Mouse (Mus musculus) heart, postnatal 0 days (tissue): ENCODE measurements at regions not wholly inside any gene's neighbourhood (a gene's known extent, or its start where the extent isn't known, plus 50 kb on each side); places are given as distances from the start of the nearest gene placed in this dataset.

Source experiments
- ATAC-seq: fragments of 200-750 bp; cut with Nextera tagmentation; 2 replicates; pipeline ENCODE4 v1.8.0; 2017; ENCODE audit warnings: low read depth, moderate number of reproducible peaks, moderate library complexity; ENCODE audit not compliant: insufficient read depth
- DNase-seq: peaks from one replicate; pipeline ENCODE4 v3.0.0-alpha.2; 2016; ENCODE audit warnings: low spot score
- H3K27ac ChIP-seq: fragments of 300-500 bp; sonication (generic); 2 replicates; pipeline ENCODE4 v1.5.1; 2014; ENCODE audit warnings: low read depth, mild to moderate bottlenecking
- H3K27me3 ChIP-seq: fragments of 300-500 bp; sonication (generic); 2 replicates; pipeline ENCODE4 v1.6.1; 2014; ENCODE audit warnings: low read length, mixed read lengths; ENCODE audit not compliant: control insufficient read depth, insufficient read depth
- H3K36me3 ChIP-seq: fragments of 300-500 bp; sonication (generic); replicated peaks from 2 replicates; pipeline ENCODE4 v1.6.1; 2014; ENCODE audit warnings: low read length, mixed read lengths; ENCODE audit not compliant: control insufficient read depth, insufficient read depth
- H3K4me1 ChIP-seq: fragments of 300-500 bp; sonication (generic); 2 replicates; pipeline ENCODE4 v1.6.1; 2014; ENCODE audit warnings: antibody characterized with exemption; ENCODE audit not compliant: control insufficient read depth, insufficient read depth
- H3K4me2 ChIP-seq: fragments of 300-500 bp; sonication (generic); 2 replicates; pipeline ENCODE4 v1.6.1; 2014; ENCODE audit warnings: low read depth, mild to moderate bottlenecking, low read length, moderate library complexity
- H3K4me3 ChIP-seq: fragments of 300-500 bp; sonication (generic); 2 replicates; pipeline ENCODE4 v1.5.1; 2014; ENCODE audit warnings: low read depth, low read length
- H3K9ac ChIP-seq: fragments of 300-500 bp; sonication (generic); replicated peaks from 2 replicates; pipeline ENCODE4 v1.6.1; 2014; ENCODE audit warnings: low read depth, low read length, mixed read lengths
- H3K9me3 ChIP-seq: fragments of 300-500 bp; sonication (generic); replicated peaks from 2 replicates; pipeline ENCODE4 v1.6.1; 2016; ENCODE audit warnings: low read length; ENCODE audit not compliant: control insufficient read depth
- CTCF ChIP-seq: IDR thresholded peaks from 2 replicates; pipeline ENCODE4 v1.5.1; 2016; ENCODE audit warnings: antibody characterized with exemption, control low read depth, low read depth
- EP300 ChIP-seq: IDR thresholded peaks from 2 replicates; pipeline ENCODE4 v1.6.1; 2016; ENCODE audit warnings: antibody characterized with exemption, low read depth
- WGBS: fragments of 180-500 bp; shearing (Covaris S2); extraction: QIAGEN DNeasy Blood & Tissue Kit; methylation state at CpG from one replicate; pipeline ENCODE4 v1.1.7; 2014; 5-methylcytosine and 5-hydroxymethylcytosine counted together

DNA sequence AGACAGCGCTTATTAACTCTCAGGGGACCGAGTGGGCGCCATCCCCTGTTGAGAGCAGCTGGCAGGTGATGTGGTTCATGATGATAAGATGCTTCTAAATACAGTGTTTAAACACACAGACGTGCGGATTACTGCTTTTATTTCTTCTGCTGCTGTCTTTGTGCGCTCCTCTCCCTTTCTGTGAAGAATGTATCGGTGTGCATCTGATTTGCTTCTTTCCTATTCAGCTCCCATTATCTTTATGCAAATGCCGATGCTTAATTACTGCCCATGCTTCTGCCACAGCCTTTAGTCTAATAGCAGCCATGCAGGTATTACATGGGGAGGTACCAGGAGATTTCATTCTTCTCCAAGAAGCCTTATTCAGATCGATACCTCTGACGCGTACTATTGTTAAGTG is 240.6 kb upstream of the Smlr1 start:
- H3K27ac ChIP-seq: no peak overlapping the region
- no peak overlapping the region for H3K4me3 ChIP-seq
- H3K9ac ChIP-seq: no peak overlapping the region
- no peaks in the 10 kb centered on the region for H3K36me3 ChIP-seq
- H3K9me3 ChIP-seq: no peaks in the 10 kb centered on the region
- DNase-seq (no peak), ATAC-seq (no peak)
- TF ChIP-seq CTCF: no peak
- TF ChIP-seq EP300: no peak
- no peak overlapping the region for H3K4me2 ChIP-seq
- no peaks in the 10 kb centered on the region for H3K4me1 ChIP-seq
- H3K27me3 ChIP-seq: no peaks in the 10 kb centered on the region
- WGBS: 80% methylated on average over 11 of the region's 11 CpGs

GRCm38 (mm10) chr10:25770051-25770450 is 234.0 kb upstream of the Smlr1 start:
- no peaks in the 10 kb centered on the region for H3K4me1 ChIP-seq
- H3K9ac ChIP-seq: no peak overlapping the region
- DNase-seq (no peak), ATAC-seq (no peak)
- no peak overlapping the region for H3K4me3 ChIP-seq
- H3K27me3 ChIP-seq: no peaks in the 10 kb centered on the region
- no peak overlapping the region for H3K4me2 ChIP-seq
- H3K9me3 ChIP-seq: no peaks in the 10 kb centered on the region
- H3K27ac ChIP-seq: no peak overlapping the region
- TF ChIP-seq CTCF: no peak
- TF ChIP-seq EP300: no peak
- H3K36me3 ChIP-seq: no peaks in the 10 kb centered on the region

GRCm38 (mm10) chr10:25768456-25768855 is 232.4 kb upstream of the Smlr1 start:
- no peak for ATAC-seq
- Histone ChIP-seq H3K4me3 (no peak overlapping the region), H3K4me1 (no peaks in the 10 kb centered on the region), H3K36me3 (no peaks in the 10 kb centered on the region), H3K27ac (no peak overlapping the region), H3K9me3 (no peaks in the 10 kb centered on the region), H3K9ac (no peak overlapping the region), H3K4me2 (no peak overlapping the region), H3K27me3 (no peaks in the 10 kb centered on the region)
- WGBS: 71% methylated on average over 5 of the region's 5 CpGs
- TF ChIP-seq EP300: no peak
- TF ChIP-seq CTCF: no peak
- DNase-seq: no peak

DNA sequence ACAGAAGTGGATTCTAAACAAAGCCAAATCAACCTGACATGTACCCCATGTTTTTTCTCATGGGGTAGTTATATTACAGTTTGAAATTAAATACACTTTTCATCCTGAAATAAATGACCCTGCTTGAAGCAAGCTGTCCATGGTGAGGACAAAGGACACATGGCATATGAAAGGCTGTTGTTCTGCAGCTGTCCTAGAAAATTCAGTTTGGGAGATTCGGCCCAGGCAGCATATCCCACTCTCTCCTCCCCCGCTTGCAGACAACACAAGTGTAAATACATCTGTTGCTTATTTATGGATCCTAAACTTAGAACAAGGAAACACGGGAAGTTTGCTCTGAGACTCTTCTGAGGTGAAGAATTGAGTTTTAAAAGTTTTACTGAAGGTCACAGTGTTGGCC is 218.2 kb upstream of the Smlr1 start:
- Histone ChIP-seq H3K27ac (no peak overlapping the region), H3K36me3 (no peaks in the 10 kb centered on the region), H3K4me2 (no peak overlapping the region), H3K9ac (no peak overlapping the region), H3K4me1 (no peaks in the 10 kb centered on the region), H3K27me3 (no peaks in the 10 kb centered on the region), H3K9me3 (no peaks in the 10 kb centered on the region), H3K4me3 (no peak overlapping the region)
- no peak for ATAC-seq
- no peak for DNase-seq
- TF ChIP-seq CTCF (no peak), EP300 (no peak)
- WGBS: 63% methylated on average over 3 of the region's 3 CpGs

- H3K4me3 ChIP-seq: no peak overlapping the region
- H3K4me2 ChIP-seq: no peak overlapping the region
- H3K9me3 ChIP-seq: no peaks in the 10 kb centered on the region
- 70% methylated on average over 3 of the region's 3 CpGs for WGBS
- no peak overlapping the region for H3K9ac ChIP-seq
- no peak overlapping the region for H3K27ac ChIP-seq
- no peaks in the 10 kb centered on the region for H3K4me1 ChIP-seq
- DNase-seq (no peak), ATAC-seq (no peak)
- H3K36me3 ChIP-seq: no peaks in the 10 kb centered on the region
- TF ChIP-seq EP300 (no peak), CTCF (no peak)
- H3K27me3 ChIP-seq: no peaks in the 10 kb centered on the region
These were observed 206.6 kb upstream of the Smlr1 start for GRCm38 (mm10) chr10:25742678-25743077.

- H3K9ac ChIP-seq: no peak overlapping the region
- H3K4me3 ChIP-seq: no peak overlapping the region
- H3K27ac ChIP-seq: no peak overlapping the region
- ATAC-seq (no peak), DNase-seq (no peak)
- TF ChIP-seq CTCF: no peak
- H3K36me3 ChIP-seq: no peaks in the 10 kb centered on the region
- H3K27me3 ChIP-seq: no peaks in the 10 kb centered on the region
- no peaks in the 10 kb centered on the region for H3K9me3 ChIP-seq
- WGBS: 56% methylated on average over 2 of the region's 2 CpGs
- no peaks in the 10 kb centered on the region for H3K4me1 ChIP-seq
- H3K4me2 ChIP-seq: no peak overlapping the region
These were observed 204.9 kb upstream of the Smlr1 start for GRCm38 (mm10) chr10:25740956-25741355.
